Mouse (Mus musculus) liver, embryonic 14.5 days (tissue): ENCODE results near the gene Myo10. TPM values are rescaled to one million over a fixed set of nuclear protein-coding genes. Genes with fewer than 3 reads are reported as not detected.

Experiments
- ATAC-seq: fragments of 200-750 bp; cut with Nextera tagmentation; 2 replicates; pipeline ENCODE4 v1.8.0; 2017; ENCODE audit warnings: moderate number of reproducible peaks, mild to moderate bottlenecking, moderate library complexity; ENCODE audit not compliant: insufficient read depth
- DNase-seq, 3 experiments: peaks; one replicate each; pipeline ENCODE4 v3.0.0-alpha.2; 2012 to 2013; ENCODE audit warnings: low read depth in 3 of 3, low spot score in 3 of 3
- H3K27ac ChIP-seq: fragments of 300-500 bp; sonication (generic); 2 replicates; pipeline ENCODE4 v1.5.1; 2014; ENCODE audit warnings: moderate library complexity, mild to moderate bottlenecking, control low read depth, inconsistent platforms
- H3K27me3 ChIP-seq: fragments of 300-500 bp; sonication (generic); 2 replicates; pipeline ENCODE4 v1.6.1; 2014; ENCODE audit warnings: mild to moderate bottlenecking, low read length, moderate library complexity; ENCODE audit not compliant: control insufficient read depth, insufficient read depth
- H3K36me3 ChIP-seq: fragments of 300-500 bp; sonication (generic); replicated peaks from 2 replicates; pipeline ENCODE4 v1.6.1; 2014; ENCODE audit warnings: low read depth; ENCODE audit not compliant: control insufficient read depth, insufficient read depth
- H3K4me1 ChIP-seq, 2 experiments: fragments of 200-500 bp in 1 of 2; fragments of 300-500 bp in 1 of 2; sonication (generic) in 1 of 2; replicated peaks; 2 replicates each; pipeline ENCODE4 v1.6.1; 2012 to 2014; ENCODE audit warnings: antibody characterized with exemption in 1 of 2, inconsistent platforms in 1 of 2, low read length in 1 of 2; ENCODE audit not compliant: control insufficient read depth in 2 of 2, insufficient read depth in 2 of 2
- H3K4me2 ChIP-seq: fragments of 300-500 bp; sonication (generic); 2 replicates; pipeline ENCODE4 v1.6.1; 2014; ENCODE audit warnings: low read depth, mild to moderate bottlenecking, control low read depth, moderate library complexity
- H3K4me3 ChIP-seq, 2 experiments: fragments of 200-500 bp in 1 of 2; fragments of 300-500 bp in 1 of 2; sonication (generic) in 1 of 2; 2 replicates each; pipeline ENCODE4 v1.5.1; 2012 to 2014; ENCODE audit warnings: low read depth in 2 of 2, low read length in 2 of 2, mild to moderate bottlenecking in 2 of 2, control low read depth in 1 of 2, inconsistent platforms in 1 of 2, moderate library complexity in 1 of 2; ENCODE audit not compliant: insufficient read depth in 1 of 2
- H3K9ac ChIP-seq: fragments of 300-500 bp; sonication (generic); replicated peaks from 2 replicates; pipeline ENCODE4 v1.6.1; 2014; ENCODE audit warnings: mild to moderate bottlenecking, control low read depth, moderate library complexity
- H3K9me3 ChIP-seq: fragments of 300-500 bp; sonication (generic); 2 replicates; pipeline ENCODE4 v1.6.1; 2016; ENCODE audit warnings: low read length, mixed read lengths; ENCODE audit not compliant: control insufficient read depth
- CTCF ChIP-seq: IDR thresholded peaks from 2 replicates; pipeline ENCODE4 v1.5.1; 2016; ENCODE audit warnings: antibody characterized with exemption, low read depth, control low read depth
- EP300 ChIP-seq: IDR thresholded peaks from 2 replicates; pipeline ENCODE4 v1.6.1; 2016; ENCODE audit warnings: antibody characterized with exemption, low read depth
- WGBS: fragments of 180-500 bp; shearing (Covaris S2); extraction: QIAGEN DNeasy Blood & Tissue Kit; methylation state at CpG from one replicate; pipeline ENCODE4 v1.1.7; 2014; ENCODE audit not compliant: insufficient replicate concordance; 5-methylcytosine and 5-hydroxymethylcytosine counted together
- polyA plus RNA-seq, 2 experiments: library from polyadenylated mRNA; depleted of rRNA in 1 of 2; stranded (reverse) in 1 of 2; unstranded in 1 of 2; fragments of >200 nt; fragmentation: Nextera tagmentation in 1 of 2; extraction: Ambion mirVana in 1 of 2; gene quantifications; 2 replicates each; pipeline versions ENCODE4 v1.2.1 to v1.2.3; 2012 to 2014

The Myo10 gene
- polyA plus RNA-seq, 2 experiments, result 2.6 to 2.9 TPM

- 64% methylated on average over 11 of the region's 11 CpGs for WGBS
- no peaks in the 10 kb centered on the region for H3K36me3 ChIP-seq
- H3K27me3 ChIP-seq, result no peaks in the 10 kb centered on the region
- H3K9ac ChIP-seq, result no peak overlapping the region
- no peak overlapping the region for H3K27ac ChIP-seq
- TF ChIP-seq EP300 (no peak), CTCF (no peak)
- DNase-seq (no peak), ATAC-seq (no peak)
- H3K4me1 ChIP-seq, result no peaks in the 10 kb centered on the region
- no peak overlapping the region for H3K4me3 ChIP-seq
- H3K9me3 ChIP-seq, result no peaks in the 10 kb centered on the region
- H3K4me2 ChIP-seq, result no peak overlapping the region
These were observed 129.2 kb downstream of the Myo10 start for GRCm38 (mm10) chr15:25751510-25751909.

DNA sequence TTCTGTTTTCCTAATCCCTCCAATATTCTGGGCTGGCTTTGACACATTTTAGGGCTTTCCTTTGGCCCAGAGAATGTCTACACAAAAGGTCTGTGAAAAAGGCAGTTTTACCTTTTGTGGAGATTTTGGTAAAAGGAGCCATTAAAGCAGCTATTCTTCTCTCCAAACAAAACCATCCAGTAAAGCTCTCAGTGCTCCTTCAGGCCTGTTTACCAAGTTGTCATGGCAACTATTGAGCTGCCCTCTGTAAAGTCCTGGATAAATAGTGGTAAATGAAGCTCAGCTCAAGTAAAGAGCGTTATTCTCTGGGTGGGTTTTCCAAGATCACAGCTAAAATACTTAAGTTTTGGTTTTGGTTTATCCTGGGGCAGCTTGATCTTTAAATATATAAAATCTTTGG is 130.3 kb downstream of the Myo10 start:
- DNase-seq (no peak), ATAC-seq (no peak)
- Histone ChIP-seq H3K36me3 (no peaks in the 10 kb centered on the region), H3K4me3 (no peak overlapping the region), H3K4me1 (no peaks in the 10 kb centered on the region), H3K27me3 (no peaks in the 10 kb centered on the region), H3K27ac (no peak overlapping the region), H3K9me3 (no peaks in the 10 kb centered on the region), H3K9ac (no peak overlapping the region), H3K4me2 (no peak overlapping the region)
- 76% methylated on average over 1 of the region's 1 CpGs for WGBS
- no peak for TF ChIP-seq EP300
- no peak for TF ChIP-seq CTCF

DNA sequence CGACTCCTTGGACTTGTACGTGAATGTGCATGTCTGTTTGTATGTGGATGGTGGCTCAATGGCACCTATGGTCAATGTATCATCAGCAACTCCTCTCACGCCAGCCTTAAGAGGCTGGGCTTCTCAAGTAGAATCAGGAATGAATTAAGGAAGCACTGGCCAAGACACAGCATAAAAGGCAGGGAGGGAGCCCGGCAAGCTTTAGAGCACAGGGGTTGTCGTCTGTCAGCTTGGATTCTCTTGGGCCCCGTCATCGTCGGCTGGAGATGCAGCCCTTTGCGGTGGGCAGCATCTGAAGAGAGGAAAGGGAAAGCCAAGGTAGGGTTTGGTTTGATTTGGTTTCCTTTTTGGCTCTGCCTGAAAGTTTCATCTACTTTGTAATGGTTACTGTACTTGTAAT is 130.7 kb downstream of the Myo10 start:
- no peaks in the 10 kb centered on the region for H3K27me3 ChIP-seq
- DNase-seq, result no peak
- ATAC-seq, result no peak
- H3K36me3 ChIP-seq, result no peaks in the 10 kb centered on the region
- H3K4me1 ChIP-seq, result no peaks in the 10 kb centered on the region
- H3K4me2 ChIP-seq, result no peak overlapping the region
- H3K4me3 ChIP-seq, result no peak overlapping the region
- H3K9me3 ChIP-seq, result no peaks in the 10 kb centered on the region
- no peak overlapping the region for H3K9ac ChIP-seq
- no peak for TF ChIP-seq EP300
- TF ChIP-seq CTCF, result no peak
- WGBS, result 68% methylated on average over 9 of the region's 9 CpGs
- no peak overlapping the region for H3K27ac ChIP-seq

DNA sequence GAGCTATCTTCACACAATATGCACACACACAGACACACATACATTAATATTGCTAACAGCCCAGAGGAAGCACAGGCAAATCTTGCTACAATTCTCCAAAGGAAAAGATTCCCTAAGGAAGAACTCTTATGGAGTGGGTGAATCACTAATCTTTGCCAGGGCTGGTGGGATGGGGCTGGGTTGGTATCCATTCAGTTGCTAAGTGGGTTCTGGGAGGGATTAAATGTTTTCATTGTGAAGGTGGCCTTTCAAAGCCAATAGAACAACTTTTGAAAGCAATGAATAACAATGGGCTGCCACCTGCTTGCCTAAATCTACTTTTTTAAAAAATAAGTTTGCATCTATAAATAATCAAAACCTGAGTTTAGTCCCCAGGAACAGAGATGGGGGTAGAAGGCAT is 131.6 kb downstream of the Myo10 start:
- no peak for ATAC-seq
- H3K27me3 ChIP-seq, result no peaks in the 10 kb centered on the region

GRCm38 (mm10) chr15:25754342-25754951 is 132.1 kb downstream of the Myo10 start:
- Histone ChIP-seq H3K27me3 (no peaks in the 10 kb centered on the region), H3K27ac (no peak overlapping the region)
- no peak for DNase-seq

More for the DNA sequence above, 131.6 kb downstream of the Myo10 start:
- Histone ChIP-seq H3K4me1 (no peaks in the 10 kb centered on the region; a peak in 1 of 4 replicates), H3K27ac (no peak overlapping the region), H3K36me3 (no peaks in the 10 kb centered on the region), H3K4me3 (no peak overlapping the region), H3K9me3 (no peaks in the 10 kb centered on the region), H3K9ac (no peak overlapping the region), H3K4me2 (no peak overlapping the region)
- no peak for DNase-seq
- TF ChIP-seq CTCF (no peak), EP300 (no peak)

More at GRCm38 (mm10) chr15:25754342-25754951, 132.1 kb downstream of the Myo10 start:
- H3K4me2 ChIP-seq, result no peak overlapping the region
- TF ChIP-seq EP300 (no peak), CTCF (no peak)
- H3K4me1 ChIP-seq, result no peaks in the 10 kb centered on the region; a peak in 2 of 4 replicates
- H3K9me3 ChIP-seq, result no peaks in the 10 kb centered on the region
- no peak overlapping the region for H3K4me3 ChIP-seq
- no peak overlapping the region for H3K9ac ChIP-seq
- 59% methylated on average over 13 of the region's 13 CpGs for WGBS
- no peaks in the 10 kb centered on the region for H3K36me3 ChIP-seq
- no peak for ATAC-seq
